Mouse (Mus musculus) retina, postnatal 7 days (tissue): ENCODE measurements around the gene Actl7b.

Source experiments
- DNase-seq: peaks from one replicate; pipeline ENCODE4 v3.0.0-alpha.2; 2012; ENCODE audit warnings: low read depth, low spot score

Actl7b gene

DNA sequence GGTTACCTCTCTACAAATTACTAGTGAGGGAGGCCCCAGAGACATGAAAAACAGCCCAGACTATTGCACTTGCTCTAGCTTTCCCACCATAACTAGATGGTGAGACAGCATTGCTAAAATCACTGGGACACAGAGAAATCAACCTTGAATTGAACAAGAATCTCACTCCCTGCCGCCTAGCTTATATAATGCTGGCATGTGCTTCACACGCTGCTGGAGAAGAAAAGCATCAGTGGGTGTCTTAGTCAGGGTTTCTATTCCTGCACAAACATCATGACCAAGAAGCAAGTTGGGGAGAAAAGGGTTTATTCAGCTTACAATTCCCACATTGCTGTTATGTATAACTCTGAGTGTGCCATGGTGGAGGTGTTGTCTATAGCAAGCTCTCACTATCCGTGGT is 28.1 kb downstream of the Actl7b start:
- no peak for DNase-seq

DNA sequence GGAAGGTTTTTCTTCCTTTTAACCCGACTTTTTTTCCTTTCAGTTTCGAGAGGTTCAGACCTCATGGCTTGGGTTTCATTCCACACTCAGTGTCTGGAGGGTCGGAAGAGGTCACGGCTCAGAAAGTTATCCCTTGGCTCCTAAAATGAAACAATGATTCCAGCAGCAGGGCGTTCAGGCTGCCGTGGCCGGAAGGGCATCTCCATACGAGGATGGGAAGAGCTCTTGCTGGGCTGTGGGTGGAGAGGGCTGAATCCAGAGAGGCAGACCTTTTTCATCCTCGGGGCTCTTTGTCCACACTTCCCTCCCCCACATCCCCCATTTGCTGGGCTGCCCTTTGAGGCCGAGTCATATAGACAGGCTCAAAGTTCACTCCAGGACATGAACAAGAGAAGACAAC is 39.0 kb downstream of the Actl7b start:
- DNase-seq = no peak

DNA sequence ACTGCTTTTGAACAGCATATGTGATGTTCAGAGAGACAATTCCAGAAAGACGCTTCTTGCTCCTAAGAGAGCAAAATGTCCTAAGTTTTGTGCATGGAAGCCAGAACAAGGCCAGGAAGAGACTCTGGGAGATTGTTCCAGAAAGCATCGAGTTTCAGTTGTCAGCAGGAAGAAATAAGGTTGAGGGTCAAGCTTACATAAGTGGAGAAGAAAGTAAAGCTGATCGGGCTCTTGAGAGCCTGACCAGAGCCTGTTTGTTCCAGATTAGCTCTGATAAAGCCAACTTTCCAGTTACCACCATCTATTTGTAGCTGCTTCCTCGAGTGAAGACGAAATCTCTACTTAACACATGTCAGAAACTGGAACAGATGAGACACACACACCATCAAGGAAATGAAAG is 42.6 kb downstream of the Actl7b start:
- no peak for DNase-seq

DNA sequence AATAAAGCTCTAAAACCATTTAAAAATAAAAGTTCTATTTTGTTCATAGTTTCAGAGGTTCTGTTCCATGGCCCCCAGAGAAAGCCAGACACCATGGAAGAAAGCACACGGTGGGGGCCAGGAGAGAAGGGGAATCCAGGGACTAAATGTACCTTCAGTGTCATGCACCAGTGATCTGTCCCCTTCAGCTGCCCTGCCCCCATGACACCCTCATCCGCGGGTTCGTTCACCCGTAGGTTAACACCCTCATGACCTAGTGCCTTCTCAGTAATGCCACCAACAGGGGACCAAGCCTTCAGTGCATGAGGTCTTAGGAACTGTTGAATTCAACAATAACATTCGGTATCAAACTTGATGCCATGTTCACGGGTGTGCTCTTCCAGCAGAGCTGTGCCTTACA is 44.8 kb downstream of the Actl7b start:
- DNase-seq = no peak
